Mouse (Mus musculus) embryonic facial prominence, embryonic 11.5 days (tissue): ENCODE results near the gene Zfp800. TPM values are rescaled to one million over a fixed set of nuclear protein-coding genes. Genes with fewer than 3 reads are reported as not detected.

Source experiments
- ATAC-seq: fragments of 200-750 bp; cut with Nextera tagmentation; replicated peaks from 2 replicates; pipeline ENCODE4 v1.8.0; 2017; ENCODE audit warnings: low read depth; ENCODE audit not compliant: insufficient number of reproducible peaks, low FRiP score, low TSS enrichment
- DNase-seq: peaks from one replicate; pipeline ENCODE4 v3.0.0-alpha.2; 2015; ENCODE audit warnings: low spot score
- H3K27ac ChIP-seq: fragments of 300-500 bp; sonication (generic); replicated peaks from 2 replicates; pipeline ENCODE4 v1.5.1; 2014; ENCODE audit warnings: mild to moderate bottlenecking, low read depth, low read length, control low read depth
- H3K27me3 ChIP-seq: fragments of 300-500 bp; sonication (generic); 2 replicates; pipeline ENCODE4 v1.6.1; 2014; ENCODE audit warnings: mild to moderate bottlenecking, low read length, moderate library complexity, mixed read lengths; ENCODE audit not compliant: control insufficient read depth, insufficient read depth
- H3K36me3 ChIP-seq: fragments of 300-500 bp; sonication (generic); replicated peaks from 2 replicates; pipeline ENCODE4 v1.6.1; 2014; ENCODE audit warnings: low read depth, mild to moderate bottlenecking, low read length, moderate library complexity, mixed read lengths; ENCODE audit not compliant: control insufficient read depth, insufficient read depth
- H3K4me1 ChIP-seq: fragments of 300-500 bp; sonication (generic); 2 replicates; pipeline ENCODE4 v1.6.1; 2014; ENCODE audit warnings: low read length, mixed read lengths; ENCODE audit not compliant: control insufficient read depth, insufficient read depth
- H3K4me2 ChIP-seq: fragments of 300-500 bp; sonication (generic); 2 replicates; pipeline ENCODE4 v1.6.1; 2014; ENCODE audit warnings: low read depth, mild to moderate bottlenecking, control low read depth, low read length, moderate library complexity
- H3K4me3 ChIP-seq: fragments of 300-500 bp; sonication (generic); 2 replicates; pipeline ENCODE4 v1.5.1; 2014; ENCODE audit warnings: low read depth, low read length, control low read depth
- H3K9ac ChIP-seq: fragments of 300-500 bp; sonication (generic); replicated peaks from 2 replicates; pipeline ENCODE4 v1.6.1; 2014; ENCODE audit warnings: mild to moderate bottlenecking, control low read depth, low read length
- H3K9me3 ChIP-seq: fragments of 300-500 bp; sonication (generic); replicated peaks from 2 replicates; pipeline ENCODE4 v1.6.1; 2016; ENCODE audit warnings: mild to moderate bottlenecking, low read length, inconsistent platforms, mixed read lengths; ENCODE audit not compliant: control insufficient read depth
- WGBS: fragments of 180-500 bp; shearing (Covaris S2); extraction: QIAGEN DNeasy Blood & Tissue Kit; methylation state at CpG from one replicate; pipeline ENCODE4 v1.1.7; 2014; 5-methylcytosine and 5-hydroxymethylcytosine counted together
- polyA plus RNA-seq: library from polyadenylated mRNA; unstranded; fragments of >200 nt; fragmentation: Nextera tagmentation; extraction: Ambion mirVana; gene quantifications from 2 replicates; pipeline ENCODE4 v1.2.1, GENCODE M21; 2014

Zfp800 gene
- polyA plus RNA-seq, 1 experiment from 2014 or later: 20.2 TPM

GRCm38 (mm10) chr6:28259750-28260149 is 138.1 kb downstream of the Zfp800 start:
- 89% methylated on average over 5 of the region's 5 CpGs for WGBS
- ATAC-seq: no peak

GRCm38 (mm10) chr6:28258440-28258839 is 139.4 kb downstream of the Zfp800 start:
- Histone ChIP-seq H3K4me2 (no peak overlapping the region), H3K4me3 (no peak overlapping the region), H3K9me3 (no peaks in the 10 kb centered on the region), H3K27ac (no peak overlapping the region), H3K36me3 (no peaks in the 10 kb centered on the region; the same call in 1 of the 2 replicates), H3K9ac (no peak overlapping the region), H3K27me3 (no peaks in the 10 kb centered on the region), H3K4me1 (no peaks in the 10 kb centered on the region)
- WGBS: 70% methylated on average over 1 of the region's 1 CpGs
- ATAC-seq (no peak), DNase-seq (no peak)

More at GRCm38 (mm10) chr6:28259750-28260149, 138.1 kb downstream of the Zfp800 start:
- no peak overlapping the region for H3K4me3 ChIP-seq
- H3K9me3 ChIP-seq: no peaks in the 10 kb centered on the region
- no peak overlapping the region for H3K9ac ChIP-seq
- H3K27me3 ChIP-seq: no peaks in the 10 kb centered on the region
- no peak overlapping the region for H3K27ac ChIP-seq
- H3K36me3 ChIP-seq: no peaks in the 10 kb centered on the region; the same call in 1 of the 2 replicates
- H3K4me1 ChIP-seq: no peaks in the 10 kb centered on the region
- no peak for DNase-seq
- H3K4me2 ChIP-seq: no peak overlapping the region

GRCm38 (mm10) chr6:28257772-28258171 is 140.0 kb downstream of the Zfp800 start:
- 91% methylated on average over 1 of the region's 1 CpGs for WGBS
- H3K27me3 ChIP-seq: no peaks in the 10 kb centered on the region
- H3K9me3 ChIP-seq: no peaks in the 10 kb centered on the region
- no peaks in the 10 kb centered on the region; the same call in 1 of the 2 replicates for H3K36me3 ChIP-seq
- ATAC-seq (no peak), DNase-seq (no peak)
- H3K4me1 ChIP-seq: no peaks in the 10 kb centered on the region
- H3K4me3 ChIP-seq: no peak overlapping the region
- H3K27ac ChIP-seq: no peak overlapping the region
- no peak overlapping the region for H3K4me2 ChIP-seq
- no peak overlapping the region for H3K9ac ChIP-seq

- no peaks in the 10 kb centered on the region for H3K36me3 ChIP-seq
- H3K27me3 ChIP-seq: no peaks in the 10 kb centered on the region
- no peak overlapping the region for H3K4me3 ChIP-seq
- ATAC-seq (no peak), DNase-seq (no peak)
- H3K4me2 ChIP-seq: no peak overlapping the region
- H3K4me1 ChIP-seq: no peaks in the 10 kb centered on the region
- H3K9ac ChIP-seq: no peak overlapping the region
- no peaks in the 10 kb centered on the region for H3K9me3 ChIP-seq
- H3K27ac ChIP-seq: no peak overlapping the region
Observed at GRCm38 (mm10) chr6:28252790-28253189, 145.0 kb downstream of the Zfp800 start.

- H3K9me3 ChIP-seq: no peaks in the 10 kb centered on the region
- no peak overlapping the region for H3K4me3 ChIP-seq
- no peaks in the 10 kb centered on the region for H3K27me3 ChIP-seq
- H3K4me1 ChIP-seq: no peaks in the 10 kb centered on the region
- WGBS: 83% methylated on average over 2 of the region's 2 CpGs
- H3K36me3 ChIP-seq: no peaks in the 10 kb centered on the region
- no peak overlapping the region for H3K9ac ChIP-seq
- H3K27ac ChIP-seq: no peak overlapping the region
- DNase-seq (no peak), ATAC-seq (no peak)
- H3K4me2 ChIP-seq: no peak overlapping the region
Observed at GRCm38 (mm10) chr6:28248211-28248610, 149.6 kb downstream of the Zfp800 start.

GRCm38 (mm10) chr6:28232618-28233361 is 165.0 kb downstream of the Zfp800 start:
- Histone ChIP-seq H3K9ac (no peak overlapping the region), H3K36me3 (no peaks in the 10 kb centered on the region), H3K27ac (no peak overlapping the region), H3K4me3 (no peak overlapping the region), H3K27me3 (no peaks in the 10 kb centered on the region), H3K9me3 (no peaks in the 10 kb centered on the region), H3K4me2 (no peak overlapping the region), H3K4me1 (no peaks in the 10 kb centered on the region)
- DNase-seq (no peak), ATAC-seq (no peak)
- 88% methylated on average over 7 of the region's 7 CpGs for WGBS

GRCm38 (mm10) chr6:28228085-28228484 is 169.7 kb downstream of the Zfp800 start:
- Histone ChIP-seq H3K9ac (no peak overlapping the region), H3K27me3 (no peaks in the 10 kb centered on the region), H3K9me3 (no peaks in the 10 kb centered on the region), H3K36me3 (no peaks in the 10 kb centered on the region), H3K4me1 (no peaks in the 10 kb centered on the region), H3K4me3 (no peak overlapping the region), H3K27ac (no peak overlapping the region), H3K4me2 (no peak overlapping the region)
- ATAC-seq: no peak
- DNase-seq: no peak
- WGBS: 86% methylated on average over 3 of the region's 3 CpGs

- H3K4me3 ChIP-seq: no peak overlapping the region
- H3K4me1 ChIP-seq: no peaks in the 10 kb centered on the region
- H3K9me3 ChIP-seq: no peaks in the 10 kb centered on the region
- 86% methylated on average over 4 of the region's 4 CpGs for WGBS
- H3K4me2 ChIP-seq: no peak overlapping the region
- ATAC-seq (no peak), DNase-seq (no peak)
- no peak overlapping the region for H3K27ac ChIP-seq
- no peaks in the 10 kb centered on the region for H3K36me3 ChIP-seq
- no peak overlapping the region for H3K9ac ChIP-seq
- no peaks in the 10 kb centered on the region for H3K27me3 ChIP-seq
Observed at GRCm38 (mm10) chr6:28221017-28221416, 176.8 kb downstream of the Zfp800 start.
